Mouse (Mus musculus): ENCODE results near the gene Slf2. TPM values are rescaled to one million over a fixed set of nuclear protein-coding genes. Genes with fewer than 3 reads are reported as not detected.
A peak's percentile ranks its signal among the peaks of the same experiment; 100 is the strongest.

The Slf2 gene
- polyA plus RNA-seq, 1 experiment from 2014 or later: 30.0 TPM

GRCm38 (mm10) chr19:45005957-45006712 lies 75.2 kb downstream of the Slf2 start, which contains the start of gene Mrpl43:
Gene Mrpl43 (minus strand): TSS chr19:45006442.
- H3K4me3 ChIP-seq: peak within 1 kb of the TSS; percentile 89
- peak within 1 kb of the TSS; percentile 70 for H3K27ac ChIP-seq (replicated peaks)
- peaks cover 48% of the 10 kb centered on the region for H3K36me3 ChIP-seq
- WGBS: under 1% methylated on average over 82 of the region's 82 CpGs
- ATAC-seq (replicated peaks): peak; percentile 94
- H3K4me1 ChIP-seq: peaks cover 35% of the 10 kb centered on the region
- peak within 1 kb of the TSS; percentile 89 for H3K4me2 ChIP-seq (replicated peaks)
- H3K27me3 ChIP-seq: no peaks in the 10 kb centered on the region
- H3K9me3 ChIP-seq: no peaks in the 10 kb centered on the region
- H3K9ac ChIP-seq (replicated peaks): peak within 1 kb of the TSS; percentile 80

- H3K9ac ChIP-seq (replicated peaks): peak overlapping the region; percentile 80
- no peaks in the 10 kb centered on the region for H3K9me3 ChIP-seq
- H3K27me3 ChIP-seq: no peaks in the 10 kb centered on the region
- WGBS: 36% methylated on average over 17 of the region's 17 CpGs
- peaks cover 48% of the 10 kb centered on the region for H3K36me3 ChIP-seq
- peak overlapping the region; percentile 34 for H3K27ac ChIP-seq (replicated peaks)
- H3K4me2 ChIP-seq (replicated peaks): peak overlapping the region; percentile 89
- H3K4me3 ChIP-seq: peak overlapping the region; percentile 89
- H3K4me1 ChIP-seq: peaks cover 35% of the 10 kb centered on the region
- no peak for ATAC-seq (replicated peaks)
Observed at GRCm38 (mm10) chr19:45007021-45007420, 76.1 kb downstream of the Slf2 start.

GRCm38 (mm10) chr19:45007425-45008191 lies 76.7 kb downstream of the Slf2 start:
- WGBS: 93% methylated on average over 20 of the region's 20 CpGs
- H3K4me1 ChIP-seq: peaks cover 40% of the 10 kb centered on the region
- 0 out of 2 replicates have a peak overlapping the region, but pooled peaks have one; percentile 34 for H3K27ac ChIP-seq (replicated peaks)
- no peak for ATAC-seq (replicated peaks)
- H3K4me3 ChIP-seq: peak overlapping the region; percentile 89
- H3K9me3 ChIP-seq: no peaks in the 10 kb centered on the region
- H3K36me3 ChIP-seq: peaks cover 43% of the 10 kb centered on the region
- no peaks in the 10 kb centered on the region for H3K27me3 ChIP-seq
- H3K4me2 ChIP-seq (replicated peaks): peak overlapping the region; percentile 89
- H3K9ac ChIP-seq (replicated peaks): 0 out of 2 replicates have a peak overlapping the region, but pooled peaks have one; percentile 80

GRCm38 (mm10) chr19:45010646-45011045 lies 79.7 kb downstream of the Slf2 start:
- peaks cover 27% of the 10 kb centered on the region for H3K36me3 ChIP-seq
- no peak overlapping the region for H3K9ac ChIP-seq (replicated peaks)
- H3K4me2 ChIP-seq (replicated peaks): no peak overlapping the region
- WGBS: 89% methylated on average over 4 of the region's 4 CpGs
- no peaks in the 10 kb centered on the region for H3K9me3 ChIP-seq
- peaks cover 49% of the 10 kb centered on the region for H3K4me1 ChIP-seq
- H3K27me3 ChIP-seq: no peaks in the 10 kb centered on the region
- H3K27ac ChIP-seq (replicated peaks): no peak overlapping the region
- no peak for ATAC-seq (replicated peaks)
- H3K4me3 ChIP-seq: no peak overlapping the region

- Histone ChIP-seq H3K4me3 (no peak overlapping the region), H3K4me1 (peaks cover 57% of the 10 kb centered on the region), H3K36me3 (peaks cover 27% of the 10 kb centered on the region), H3K9me3 (no peaks in the 10 kb centered on the region), H3K27me3 (no peaks in the 10 kb centered on the region), H3K27ac (replicated peaks) (peak overlapping the region; percentile 67), H3K4me2 (replicated peaks) (no peak overlapping the region), H3K9ac (replicated peaks) (0 out of 2 replicates have a peak overlapping the region, but pooled peaks have one; percentile 9)
- ATAC-seq (replicated peaks): no peak
- WGBS: 78% methylated on average over 8 of the region's 8 CpGs
Observed at GRCm38 (mm10) chr19:45012219-45012618, 81.3 kb downstream of the Slf2 start.

GRCm38 (mm10) chr19:45012636-45013035 lies 81.7 kb downstream of the Slf2 start:
- H3K9me3 ChIP-seq: no peaks in the 10 kb centered on the region
- ATAC-seq (replicated peaks): no peak
- WGBS: 29% methylated on average over 6 of the region's 6 CpGs
- peak overlapping the region; percentile 67 for H3K27ac ChIP-seq (replicated peaks)
- peaks cover 27% of the 10 kb centered on the region for H3K36me3 ChIP-seq
- H3K9ac ChIP-seq (replicated peaks): 0 out of 2 replicates have a peak overlapping the region, but pooled peaks have one; percentile 9
- H3K4me3 ChIP-seq: no peak overlapping the region
- H3K4me1 ChIP-seq: peaks cover 55% of the 10 kb centered on the region
- no peaks in the 10 kb centered on the region for H3K27me3 ChIP-seq
- no peak overlapping the region for H3K4me2 ChIP-seq (replicated peaks)

- H3K9ac ChIP-seq (replicated peaks): no peak overlapping the region
- H3K9me3 ChIP-seq: no peaks in the 10 kb centered on the region
- H3K36me3 ChIP-seq: peaks cover 27% of the 10 kb centered on the region
- H3K27ac ChIP-seq (replicated peaks): no peak overlapping the region
- ATAC-seq (replicated peaks): no peak
- no peak overlapping the region for H3K4me3 ChIP-seq
- 71% methylated on average over 6 of the region's 6 CpGs for WGBS
- H3K27me3 ChIP-seq: no peaks in the 10 kb centered on the region
- H3K4me1 ChIP-seq: peaks cover 49% of the 10 kb centered on the region
- H3K4me2 ChIP-seq (replicated peaks): no peak overlapping the region
Observed at GRCm38 (mm10) chr19:45013581-45014225, 82.8 kb downstream of the Slf2 start.

GRCm38 (mm10) chr19:45014335-45014971 lies 83.5 kb downstream of the Slf2 start, which contains the start of gene Lzts2:
Gene Lzts2 (plus strand): TSS chr19:45014414.
- Histone ChIP-seq H3K9ac (replicated peaks) (peak within 1 kb of the TSS; percentile 79; the same call in 1 of the 2 replicates), H3K4me2 (replicated peaks) (peak within 1 kb of the TSS; percentile 62), H3K9me3 (no peaks in the 10 kb centered on the region), H3K4me1 (peaks cover 50% of the 10 kb centered on the region), H3K36me3 (peaks cover 23% of the 10 kb centered on the region), H3K4me3 (peak within 1 kb of the TSS; percentile 85), H3K27ac (replicated peaks) (peak within 1 kb of the TSS; percentile 99; the same call in 1 of the 2 replicates), H3K27me3 (no peaks in the 10 kb centered on the region)
- no peak for ATAC-seq (replicated peaks)
- WGBS: 11% methylated on average over 9 of the region's 10 CpGs

- peak overlapping the region; percentile 62 for H3K4me2 ChIP-seq (replicated peaks)
- peaks cover 55% of the 10 kb centered on the region for H3K4me1 ChIP-seq
- H3K27ac ChIP-seq (replicated peaks): peak overlapping the region; percentile 99; the same call in 1 of the 2 replicates
- WGBS: under 1% methylated on average over 25 of the region's 25 CpGs
- peak overlapping the region; percentile 85 for H3K4me3 ChIP-seq
- H3K9me3 ChIP-seq: no peaks in the 10 kb centered on the region
- H3K27me3 ChIP-seq: no peaks in the 10 kb centered on the region
- peak overlapping the region; percentile 79; the same call in 1 of the 2 replicates for H3K9ac ChIP-seq (replicated peaks)
- H3K36me3 ChIP-seq: peaks cover 18% of the 10 kb centered on the region
- ATAC-seq (replicated peaks): no peak
Observed at GRCm38 (mm10) chr19:45014981-45015402, 84.0 kb downstream of the Slf2 start.

- WGBS: under 1% methylated on average over 34 of the region's 34 CpGs
- Histone ChIP-seq H3K4me3 (peak overlapping the region; percentile 85), H3K9me3 (no peaks in the 10 kb centered on the region), H3K9ac (replicated peaks) (peak overlapping the region; percentile 79), H3K4me2 (replicated peaks) (peak overlapping the region; percentile 62), H3K27ac (replicated peaks) (peak overlapping the region; percentile 99), H3K4me1 (peaks cover 62% of the 10 kb centered on the region), H3K27me3 (no peaks in the 10 kb centered on the region), H3K36me3 (peaks cover 12% of the 10 kb centered on the region)
- peak; percentile 26 for ATAC-seq (replicated peaks)
Observed at GRCm38 (mm10) chr19:45015518-45016281, 84.7 kb downstream of the Slf2 start.

All from forebrain, embryonic 15.5 days (tissue).